Mouse (Mus musculus) MEL (cell line): ENCODE measurements around the gene Cd83. TPM values are rescaled to one million over a fixed set of nuclear protein-coding genes. Genes with fewer than 3 reads are reported as not detected.

Experiments used
- DNase-seq: peaks from one replicate; pipeline ENCODE4 v3.0.0; 2011; ENCODE audit warnings: low read depth, low spot score
- H3K27ac ChIP-seq: 2 replicates; pipeline ENCODE4 v1.5.1; 2012; ENCODE audit warnings: low read depth, mild to moderate bottlenecking, control low read depth, low read length, moderate library complexity; ENCODE audit not compliant: control insufficient read depth
- H3K27me3 ChIP-seq, 2 experiments: fragments of 150-350 bp in 1 of 2; sonication (generic) in 1 of 2; 2 replicates each; pipeline ENCODE4 v1.6.1; 2012; ENCODE audit warnings: low read length in 2 of 2, mild to moderate bottlenecking in 2 of 2, improper control_type of control experiment in 1 of 2, moderate library complexity in 1 of 2; ENCODE audit not compliant: insufficient read depth in 2 of 2, control insufficient read depth in 1 of 2
- H3K36me3 ChIP-seq, 2 experiments: 2 replicates each; pipeline ENCODE4 v1.6.1; 2012 to 2014; ENCODE audit warnings: low read length in 2 of 2, improper control_type of control experiment in 1 of 2, inconsistent platforms in 1 of 2, mild to moderate bottlenecking in 1 of 2; ENCODE audit not compliant: insufficient read depth in 2 of 2, control insufficient read depth in 1 of 2
- H3K4me1 ChIP-seq, 2 experiments: fragments of 150-350 bp in 1 of 2; sonication (generic) in 1 of 2; 2 replicates each; pipeline ENCODE4 v1.6.1; 2012; ENCODE audit warnings: low read length in 2 of 2, improper control_type of control experiment in 1 of 2, mild to moderate bottlenecking in 1 of 2; ENCODE audit not compliant: insufficient read depth in 2 of 2, control insufficient read depth in 1 of 2
- H3K4me3 ChIP-seq, 2 experiments: fragments of 150-350 bp in 1 of 2; sonication (generic) in 1 of 2; 2 replicates each; pipeline ENCODE4 v1.5.1; 2012; ENCODE audit warnings: low read depth in 2 of 2, low read length in 2 of 2, mild to moderate bottlenecking in 2 of 2, moderate library complexity in 2 of 2, control low read depth in 1 of 2, improper control_type of control experiment in 1 of 2; ENCODE audit not compliant: control insufficient read depth in 1 of 2, insufficient read depth in 1 of 2
- H3K79me2 ChIP-seq: 2 replicates; pipeline ENCODE4 v1.6.1; 2012; ENCODE audit warnings: mild to moderate bottlenecking, low read length, moderate library complexity; ENCODE audit not compliant: control insufficient read depth, poor library complexity, insufficient read depth
- H3K9ac ChIP-seq: 2 replicates; pipeline ENCODE4 v1.6.1; 2012; ENCODE audit warnings: low read depth, mild to moderate bottlenecking, control low read depth, low read length, moderate library complexity; ENCODE audit not compliant: control insufficient read depth, poor library complexity, severe bottlenecking
- H3K9me3 ChIP-seq: fragments of 150-350 bp; sonication (generic); replicated peaks from 2 replicates; pipeline ENCODE4 v1.6.1; 2012; ENCODE audit warnings: mild to moderate bottlenecking, low read length, improper control_type of control experiment, moderate library complexity; ENCODE audit not compliant: insufficient read depth
- BHLHE40 ChIP-seq: IDR thresholded peaks from 2 replicates; pipeline ENCODE4 v1.6.1; 2012; ENCODE audit warnings: low read depth, mild to moderate bottlenecking, inconsistent platforms, low read length, improper control_type of control experiment, borderline replicate concordance
- CHD2 ChIP-seq: IDR thresholded peaks from 2 replicates; pipeline ENCODE4 v1.6.1; 2011; ENCODE audit warnings: low read length, improper control_type of control experiment
- CTCF ChIP-seq, 3 experiments: IDR thresholded peaks in 2 of 3; conservative IDR thresholded peaks in 1 of 3; 2 replicates each; pipeline ENCODE4 v1.5.1; 2011 to 2012; ENCODE audit warnings: low read length in 3 of 3, low read depth in 2 of 3, mild to moderate bottlenecking in 2 of 3, improper control_type of control experiment in 1 of 3, inconsistent platforms in 1 of 3, mixed read lengths in 1 of 3, moderate library complexity in 1 of 3; ENCODE audit not compliant: control insufficient read depth in 1 of 3, insufficient read depth in 1 of 3, poor library complexity in 1 of 3, severe bottlenecking in 1 of 3
- EP300 ChIP-seq, 2 experiments: IDR thresholded peaks; 2 replicates each; pipeline ENCODE4 v1.6.1; 2011; ENCODE audit warnings: improper control_type of control experiment in 2 of 2, low read length in 2 of 2, low read depth in 1 of 2, mild to moderate bottlenecking in 1 of 2
- ETS1 ChIP-seq: IDR thresholded peaks from 2 replicates; pipeline ENCODE4 v1.6.1; 2012; ENCODE audit warnings: low read depth, mild to moderate bottlenecking, inconsistent platforms, low read length, improper control_type of control experiment, moderate library complexity
- GABPA ChIP-seq: IDR thresholded peaks from 2 replicates; pipeline ENCODE4 v1.6.1; 2012; ENCODE audit warnings: low read depth, mild to moderate bottlenecking, inconsistent platforms, low read length, improper control_type of control experiment, moderate library complexity
- GATA1 ChIP-seq: IDR thresholded peaks from 2 replicates; pipeline ENCODE4 v1.6.1; 2011; ENCODE audit warnings: low read depth, low read length, improper control_type of control experiment
- MAX ChIP-seq: IDR thresholded peaks from 2 replicates; pipeline ENCODE4 v1.6.1; 2011; ENCODE audit warnings: low read length, improper control_type of control experiment
- MEF2A ChIP-seq: IDR thresholded peaks from 2 replicates; pipeline ENCODE4 v1.6.1; 2014; ENCODE audit warnings: low read depth, mild to moderate bottlenecking, inconsistent platforms, low read length, improper control_type of control experiment; ENCODE audit not compliant: poor library complexity, insufficient replicate concordance, severe bottlenecking; ENCODE audit errors: extremely low read depth
- MYB ChIP-seq: IDR thresholded peaks from 2 replicates; pipeline ENCODE4 v1.6.1; 2011; ENCODE audit warnings: mild to moderate bottlenecking, low read depth, low read length, improper control_type of control experiment
- MYC ChIP-seq: IDR thresholded peaks from 2 replicates; pipeline ENCODE4 v1.6.1; 2011; ENCODE audit warnings: low read depth, mild to moderate bottlenecking, low read length, improper control_type of control experiment, moderate library complexity
- POLR2AphosphoS2 ChIP-seq: IDR thresholded peaks from 2 replicates; pipeline ENCODE4 v1.6.1; 2011; ENCODE audit warnings: low read length, improper control_type of control experiment
- RCOR1 ChIP-seq: IDR thresholded peaks from 2 replicates; pipeline ENCODE4 v1.6.1; 2012; ENCODE audit warnings: low read depth, mild to moderate bottlenecking, inconsistent platforms, low read length, improper control_type of control experiment
- SMC3 ChIP-seq: IDR thresholded peaks from 2 replicates; pipeline ENCODE4 v1.6.1; 2011; ENCODE audit warnings: low read depth, low read length, improper control_type of control experiment
- TAL1 ChIP-seq: IDR thresholded peaks from 2 replicates; pipeline ENCODE4 v1.6.1; 2012; ENCODE audit warnings: mild to moderate bottlenecking, inconsistent platforms, low read length, moderate library complexity, mixed read lengths
- USF1 ChIP-seq: IDR thresholded peaks from 2 replicates; pipeline ENCODE4 v1.6.1; 2014; ENCODE audit warnings: low read depth, mild to moderate bottlenecking, inconsistent platforms, low read length, improper control_type of control experiment, moderate library complexity
- USF2 ChIP-seq, 2 experiments: IDR thresholded peaks; 2 replicates each; pipeline ENCODE4 v1.6.1; 2011 to 2012; ENCODE audit warnings: improper control_type of control experiment in 2 of 2, low read length in 2 of 2, borderline replicate concordance in 1 of 2, inconsistent platforms in 1 of 2, low read depth in 1 of 2, mild to moderate bottlenecking in 1 of 2; ENCODE audit not compliant: insufficient read depth in 1 of 2
- ZC3H11A ChIP-seq: IDR thresholded peaks from 2 replicates; pipeline ENCODE4 v1.6.1; 2012; ENCODE audit warnings: low read depth, mild to moderate bottlenecking, inconsistent platforms, low read length, improper control_type of control experiment
- ZKSCAN1 ChIP-seq: IDR thresholded peaks from 2 replicates; pipeline ENCODE4 v1.6.1; 2012; ENCODE audit warnings: low read depth, mild to moderate bottlenecking, inconsistent platforms, low read length, improper control_type of control experiment, moderate library complexity
- ZMIZ1 ChIP-seq: IDR thresholded peaks from 2 replicates; pipeline ENCODE4 v1.6.1; 2012; ENCODE audit warnings: low read depth, mild to moderate bottlenecking, inconsistent platforms, low read length, improper control_type of control experiment, moderate library complexity
- ZNF384 ChIP-seq: IDR thresholded peaks from 2 replicates; pipeline ENCODE4 v1.6.1; 2012; ENCODE audit warnings: low read depth, mild to moderate bottlenecking, inconsistent platforms, low read length, improper control_type of control experiment
- polyA plus RNA-seq, 2 experiments: library from polyadenylated mRNA; stranded (reverse) in 1 of 2; unstranded in 1 of 2; fragments of >175 nt in 1 of 2; fragments of >200 nt in 1 of 2; gene quantifications; 2 replicates each; pipeline versions ENCODE4 v1.2.1 to v1.2.4; 2012; ENCODE audit warnings: low replicate concordance in 2 of 2, low read depth in 1 of 2; ENCODE audit not compliant: insufficient read length in 2 of 2, insufficient read depth in 1 of 2, missing spikeins in 1 of 2
- total RNA-seq: library from RNA; depleted of rRNA; stranded (reverse); fragments of 300-350 nt; gene quantifications from 2 replicates; pipeline ENCODE4 v1.2.3, GENCODE M21; 2012

Gene Cd83
- total and polyA plus RNA-seq, 3 experiments = not detected

DNA sequence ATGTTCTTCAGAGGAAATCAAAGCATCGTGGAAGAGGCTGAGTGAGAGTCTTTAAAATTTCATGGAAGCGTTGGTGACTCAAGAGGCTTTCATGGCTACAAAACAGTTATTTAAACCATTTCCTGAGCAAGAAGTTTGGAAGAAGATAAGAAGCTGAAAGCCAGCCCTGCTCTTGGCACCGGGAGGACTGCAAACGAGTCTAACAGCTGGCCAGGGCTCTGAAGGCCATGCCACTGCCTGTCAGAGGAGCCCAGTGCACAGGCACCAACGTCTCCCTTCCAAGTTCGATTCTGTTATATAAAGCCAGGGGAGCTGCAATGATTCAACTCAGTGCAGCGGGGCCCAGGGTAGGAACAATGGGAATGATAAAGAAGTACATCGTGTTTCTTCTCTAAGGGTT lies 51.8 kb downstream of the Cd83 start:
- Histone ChIP-seq H3K27ac (no peak overlapping the region), H3K79me2 (no peaks in the 10 kb centered on the region), H3K4me3 (no peak overlapping the region), H3K9ac (no peak overlapping the region), H3K27me3 (no peaks in the 10 kb centered on the region), H3K4me1 (no peaks in the 10 kb centered on the region), H3K36me3 (no peaks in the 10 kb centered on the region), H3K9me3 (no peaks in the 10 kb centered on the region)
- DNase-seq = no peak
- TF ChIP-seq CHD2 (no peak), BHLHE40 (no peak), ZMIZ1 (no peak), MYC (no peak)

DNA sequence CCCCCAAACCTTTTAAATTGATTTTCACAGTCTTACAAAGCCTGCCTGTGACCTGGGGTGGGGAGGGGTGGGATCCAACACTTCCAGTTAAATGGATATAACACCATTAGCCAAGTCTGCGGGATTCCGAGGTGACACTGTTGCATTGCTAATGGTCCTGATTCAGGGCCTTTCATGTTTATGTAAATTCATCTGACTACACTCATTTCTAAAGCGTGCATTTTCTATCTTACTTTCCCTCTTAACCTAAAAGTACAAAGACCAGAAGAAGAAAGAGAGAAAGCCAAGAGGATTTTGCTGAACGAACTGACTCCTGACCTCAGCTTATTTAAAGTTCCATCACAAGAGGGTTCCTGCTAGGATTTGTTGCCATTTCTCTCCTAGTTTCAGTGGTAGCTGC lies 53.2 kb downstream of the Cd83 start:
- Histone ChIP-seq H3K4me3 (no peak overlapping the region), H3K9me3 (no peaks in the 10 kb centered on the region), H3K9ac (no peak overlapping the region), H3K27me3 (no peaks in the 10 kb centered on the region; a peak in 1 of 4 replicates), H3K36me3 (no peaks in the 10 kb centered on the region), H3K27ac (no peak overlapping the region), H3K79me2 (no peaks in the 10 kb centered on the region), H3K4me1 (no peaks in the 10 kb centered on the region)
- TF ChIP-seq SMC3 = no peak
- TF ChIP-seq MAX = no peak
- TF ChIP-seq MYB = no peak
- no peak for TF ChIP-seq RCOR1
- no peak for TF ChIP-seq ZC3H11A
- no peak for TF ChIP-seq USF1
- no peak for TF ChIP-seq USF2 (IDR thresholded peaks at IDR 0.05; ENCODE audit: borderline replicate concordance in 1 of 2, insufficient read depth in 1 of 2, low read depth in 1 of 2, low read length in 2 of 2)
- TF ChIP-seq ZKSCAN1 = no peak
- TF ChIP-seq TAL1 = no peak
- no peak for TF ChIP-seq ZNF384
- no peak for TF ChIP-seq MEF2A
- TF ChIP-seq GABPA = no peak
- no peak for TF ChIP-seq BHLHE40
- no peak for TF ChIP-seq GATA1
- no peak for TF ChIP-seq ETS1
- no peak for TF ChIP-seq EP300 (IDR thresholded peaks at IDR 0.05; ENCODE audit: low read depth in 1 of 2, low read length in 2 of 2)
- no peak for TF ChIP-seq CTCF (IDR thresholded peaks at IDR 0.05 in 2 of 3, conservative IDR thresholded peaks at IDR 0.05 in 1 of 3; ENCODE audit: control insufficient read depth in 1 of 3, insufficient read depth in 1 of 3, low read depth in 2 of 3, low read length in 3 of 3, poor library complexity in 1 of 3, severe bottlenecking in 1 of 3)
- no peak for TF ChIP-seq POLR2AphosphoS2
- no peak for DNase-seq
